Mouse (Mus musculus) ES-Bruce4 (cell line): ENCODE measurements around the gene Nanos3.

ENCODE experiments used
- CTCF ChIP-seq: IDR thresholded peaks from one replicate; pipeline ENCODE4 v1.8.1; 2011; ENCODE audit warnings: low read depth, low read length
- EP300 ChIP-seq: IDR thresholded peaks from 2 replicates; pipeline ENCODE4 v1.6.1; 2011; ENCODE audit warnings: low read depth, low read length; ENCODE audit not compliant: insufficient read depth
- POLR2A ChIP-seq: IDR thresholded peaks from one replicate; pipeline ENCODE4 v1.8.1; 2011; ENCODE audit warnings: low read length; ENCODE audit not compliant: insufficient read depth

- TF ChIP-seq CTCF (no peak), EP300 (no peak), POLR2A (no peak)
Measured at GRCm38 (mm10) chr8:84199348-84200125, 14.5 kb upstream of the Nanos3 start.
